Mouse (Mus musculus) heart, embryonic 11.5 days (tissue): Measurements from ENCODE around the gene Edn2. TPM values are rescaled to one million over a fixed set of nuclear protein-coding genes. Genes with fewer than 3 reads are reported as not detected.

Experiments
- ATAC-seq: fragments of 200-750 bp; cut with Nextera tagmentation; replicated peaks from 2 replicates; pipeline ENCODE4 v1.8.0; 2017; ENCODE audit warnings: moderate library complexity; ENCODE audit not compliant: insufficient number of reproducible peaks, low FRiP score, low TSS enrichment
- H3K27ac ChIP-seq: fragments of 300-500 bp; sonication (generic); 2 replicates; pipeline ENCODE4 v1.5.1; 2014; ENCODE audit warnings: mild to moderate bottlenecking, low read depth, low read length
- H3K27me3 ChIP-seq: fragments of 300-500 bp; sonication (generic); 2 replicates; pipeline ENCODE4 v1.6.1; 2014; ENCODE audit warnings: mild to moderate bottlenecking, low read length, mixed read lengths; ENCODE audit not compliant: control insufficient read depth, insufficient read depth
- H3K36me3 ChIP-seq: fragments of 300-500 bp; sonication (generic); 2 replicates; pipeline ENCODE4 v1.6.1; 2014; ENCODE audit warnings: mild to moderate bottlenecking, low read length, moderate library complexity, mixed read lengths; ENCODE audit not compliant: control insufficient read depth, insufficient read depth
- H3K4me1 ChIP-seq: fragments of 300-500 bp; sonication (generic); 2 replicates; pipeline ENCODE4 v1.6.1; 2014; ENCODE audit warnings: low read length; ENCODE audit not compliant: control insufficient read depth, insufficient read depth
- H3K4me2 ChIP-seq: fragments of 300-500 bp; sonication (generic); 2 replicates; pipeline ENCODE4 v1.6.1; 2014; ENCODE audit warnings: mild to moderate bottlenecking, moderate library complexity
- H3K4me3 ChIP-seq: fragments of 300-500 bp; sonication (generic); 2 replicates; pipeline ENCODE4 v1.5.1; 2014; ENCODE audit warnings: low read depth, low read length
- H3K9ac ChIP-seq: fragments of 300-500 bp; sonication (generic); 2 replicates; pipeline ENCODE4 v1.6.1; 2014; ENCODE audit warnings: mild to moderate bottlenecking, low read depth, low read length, moderate library complexity
- H3K9me3 ChIP-seq: fragments of 300-500 bp; sonication (generic); replicated peaks from 2 replicates; pipeline ENCODE4 v1.6.1; 2016; ENCODE audit warnings: low read length; ENCODE audit not compliant: control insufficient read depth
- WGBS: fragments of 180-500 bp; shearing (Covaris S2); extraction: QIAGEN DNeasy Blood & Tissue Kit; methylation state at CpG from one replicate; pipeline ENCODE4 v1.1.7; 2014; ENCODE audit not compliant: insufficient replicate concordance; 5-methylcytosine and 5-hydroxymethylcytosine counted together
- polyA plus RNA-seq: library from polyadenylated mRNA; unstranded; fragments of >200 nt; fragmentation: Nextera tagmentation; extraction: Ambion mirVana; gene quantifications from 2 replicates; pipeline ENCODE4 v1.2.1, GENCODE M21; 2014

Edn2 gene
- polyA plus RNA-seq, 1 experiment from 2014 or later: 0.87 TPM

DNA sequence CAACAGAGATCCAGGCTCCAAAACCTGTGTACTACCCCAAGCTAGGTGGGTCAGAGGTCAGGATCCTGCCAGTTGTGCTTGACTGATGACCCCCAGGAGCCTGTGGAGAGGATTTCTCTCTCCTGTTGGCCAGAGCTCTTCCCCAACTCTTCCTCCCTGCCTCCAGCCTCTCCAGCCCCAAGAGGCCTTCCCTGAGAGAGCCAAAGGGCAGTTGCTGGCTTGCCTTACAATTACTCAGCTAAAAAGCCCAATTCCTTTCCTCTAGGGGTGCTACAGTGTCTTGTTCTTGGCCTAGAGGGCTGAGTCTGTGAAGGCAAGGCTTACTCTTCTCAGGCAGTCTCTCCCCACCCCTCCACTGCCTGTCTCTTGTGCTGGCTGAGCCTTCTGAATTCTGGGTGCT, 34.0 kb downstream of the Edn2 start:
- Histone ChIP-seq H3K27ac (no peak overlapping the region), H3K4me3 (no peak overlapping the region), H3K27me3 (peaks cover 4% of the 10 kb centered on the region; the same call in 1 of the 2 replicates), H3K4me1 (peaks cover 7% of the 10 kb centered on the region; the same call in 1 of the 2 replicates), H3K9ac (no peak overlapping the region), H3K9me3 (no peaks in the 10 kb centered on the region), H3K36me3 (no peaks in the 10 kb centered on the region), H3K4me2 (no peak overlapping the region)
- ATAC-seq: no peak

DNA sequence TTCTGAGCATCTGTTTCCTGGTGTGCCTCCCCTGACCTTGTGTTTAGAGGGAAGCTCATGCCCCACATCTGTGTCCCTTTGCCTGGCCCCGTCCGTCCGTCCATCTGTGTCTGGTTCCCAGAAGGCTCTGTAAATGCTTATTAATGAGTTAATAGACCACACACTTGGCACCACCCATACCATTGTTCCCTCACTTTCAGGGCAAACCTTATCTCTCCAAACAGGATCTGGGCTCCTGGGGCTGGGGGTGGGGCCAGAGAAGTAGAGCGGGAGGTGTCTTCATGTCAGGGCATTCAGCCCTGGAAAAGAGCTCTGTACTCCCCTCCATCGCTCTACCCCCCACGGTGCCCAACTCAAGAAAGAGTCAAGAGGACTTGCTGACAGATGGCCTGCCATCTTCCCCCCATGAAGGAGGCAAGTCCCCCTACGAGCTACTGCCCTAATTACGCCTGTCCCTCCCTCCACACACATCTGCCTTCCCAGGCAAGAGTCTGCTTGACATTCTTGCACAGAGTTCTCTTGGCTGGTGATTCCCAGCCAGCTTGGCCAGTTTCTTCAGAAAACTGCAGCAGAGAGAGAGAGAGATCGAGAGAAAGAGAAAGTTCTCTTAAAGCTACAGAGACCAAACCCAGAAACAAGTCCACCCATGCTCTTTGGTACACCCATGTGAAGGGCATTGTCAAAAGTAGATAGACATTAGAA, 38.3 kb downstream of the Edn2 start:
- H3K36me3 ChIP-seq: no peaks in the 10 kb centered on the region
- peaks cover 13% of the 10 kb centered on the region for H3K4me1 ChIP-seq
- no peak overlapping the region for H3K4me2 ChIP-seq
- WGBS: 41% methylated on average over 9 of the region's 9 CpGs
- no peaks in the 10 kb centered on the region for H3K27me3 ChIP-seq
- no peak overlapping the region for H3K9ac ChIP-seq
- no peak for ATAC-seq
- no peaks in the 10 kb centered on the region for H3K9me3 ChIP-seq
- H3K27ac ChIP-seq: no peak overlapping the region
- no peak overlapping the region for H3K4me3 ChIP-seq

DNA sequence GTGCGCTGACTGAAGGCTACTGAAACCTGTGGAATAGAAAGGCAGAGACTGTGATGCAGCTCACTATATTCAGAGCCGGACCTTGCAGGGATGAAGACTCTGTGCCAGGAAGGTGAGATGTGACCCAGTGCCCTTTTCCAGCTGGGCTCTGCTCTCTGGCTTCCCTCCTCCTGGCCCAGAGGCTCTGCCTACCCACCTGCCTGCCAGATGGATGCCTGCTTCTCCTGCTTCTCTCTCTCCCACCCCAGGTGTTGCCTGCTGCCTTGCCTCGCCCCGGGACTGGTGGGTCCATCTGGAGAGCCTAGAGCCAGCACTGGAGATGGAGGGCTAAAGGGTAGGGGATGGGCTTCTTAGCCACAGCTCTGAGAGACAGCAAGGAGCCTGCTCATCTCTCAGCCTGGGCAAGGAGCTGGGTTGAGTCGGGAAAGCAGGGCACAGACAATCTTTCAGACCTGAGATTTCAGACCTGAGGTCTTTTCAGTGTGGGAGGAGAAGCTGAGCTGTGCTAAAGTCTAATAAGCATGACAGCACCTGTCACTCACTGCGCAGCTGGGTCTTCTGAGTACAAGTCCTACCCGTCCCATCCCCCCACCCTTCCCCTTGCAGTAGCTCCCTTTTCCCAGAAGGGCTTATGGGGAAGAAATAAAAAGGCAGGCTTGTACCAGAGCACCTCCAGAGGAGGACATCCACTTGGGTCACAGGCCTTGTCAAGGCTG, 39.7 kb downstream of the Edn2 start:
- peaks cover 18% of the 10 kb centered on the region for H3K4me1 ChIP-seq
- no peak overlapping the region for H3K9ac ChIP-seq
- H3K27me3 ChIP-seq: no peaks in the 10 kb centered on the region
- no peaks in the 10 kb centered on the region for H3K36me3 ChIP-seq
- no peak overlapping the region for H3K27ac ChIP-seq
- no peak overlapping the region for H3K4me3 ChIP-seq
- no peaks in the 10 kb centered on the region for H3K9me3 ChIP-seq
- 84% methylated on average over 7 of the region's 7 CpGs for WGBS
- ATAC-seq: no peak
- no peak overlapping the region for H3K4me2 ChIP-seq

DNA sequence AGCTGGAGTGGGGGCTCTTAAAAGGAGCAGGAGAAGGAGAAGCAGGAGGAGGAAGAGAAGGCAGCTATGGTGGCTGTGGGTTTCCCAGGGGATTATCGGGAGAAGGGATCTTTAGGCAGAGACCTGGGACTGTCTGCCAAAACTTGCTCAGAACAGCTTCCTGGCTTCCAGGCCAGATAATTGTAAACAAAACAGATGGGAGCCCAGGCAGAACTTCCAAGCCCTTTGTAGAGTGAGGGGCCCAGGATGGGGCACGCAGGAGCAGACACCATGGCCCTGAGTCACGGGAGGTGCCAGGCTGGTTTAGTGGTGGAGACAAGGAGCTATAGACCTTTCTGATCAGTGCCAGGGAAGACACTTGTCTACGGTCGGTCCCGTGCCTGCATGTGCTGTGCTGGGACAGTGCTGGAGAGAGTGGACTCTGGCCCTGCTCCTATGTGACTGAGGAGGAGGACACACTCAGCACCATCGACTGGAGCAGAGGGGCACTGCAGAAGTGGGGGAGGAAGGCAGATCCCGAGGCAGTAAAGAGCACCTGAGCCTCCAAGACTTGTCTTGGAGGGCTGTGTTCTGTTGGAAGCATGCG, 43.4 kb downstream of the Edn2 start:
- Histone ChIP-seq H3K4me3 (no peak overlapping the region), H3K9me3 (no peaks in the 10 kb centered on the region), H3K9ac (no peak overlapping the region), H3K36me3 (no peaks in the 10 kb centered on the region), H3K27me3 (no peaks in the 10 kb centered on the region), H3K27ac (no peak overlapping the region), H3K4me1 (peaks cover 11% of the 10 kb centered on the region), H3K4me2 (no peak overlapping the region)
- ATAC-seq: no peak
- WGBS: 50% methylated on average over 9 of the region's 9 CpGs

DNA sequence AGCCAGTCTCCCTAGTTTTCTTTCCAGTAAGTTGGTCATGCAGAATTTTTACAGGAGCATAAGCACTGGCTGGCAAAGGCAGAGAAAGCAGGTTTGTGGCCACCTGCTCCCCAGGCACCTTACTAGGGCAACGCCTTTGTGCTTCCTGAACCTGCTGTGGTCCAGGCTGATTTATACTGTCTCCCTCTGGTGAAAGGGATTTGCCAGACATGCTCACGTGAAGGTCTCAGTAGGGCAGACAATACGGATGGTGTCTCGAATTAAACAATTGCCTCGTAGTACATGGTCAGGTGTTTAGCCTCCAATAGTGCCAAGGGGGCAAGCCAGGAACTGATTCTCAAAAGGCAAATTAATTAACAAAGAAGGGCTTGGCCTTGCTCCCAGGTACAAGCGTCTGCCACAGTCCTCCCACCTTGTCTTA, 45.5 kb downstream of the Edn2 start:
- H3K36me3 ChIP-seq: no peaks in the 10 kb centered on the region
- H3K4me3 ChIP-seq: no peak overlapping the region
- no peak overlapping the region for H3K27ac ChIP-seq
- H3K4me1 ChIP-seq: peaks cover 10% of the 10 kb centered on the region
- H3K9ac ChIP-seq: no peak overlapping the region
- WGBS: 81% methylated on average over 6 of the region's 6 CpGs
- H3K4me2 ChIP-seq: no peak overlapping the region
- no peaks in the 10 kb centered on the region for H3K27me3 ChIP-seq
- H3K9me3 ChIP-seq: no peaks in the 10 kb centered on the region
- ATAC-seq: no peak

DNA sequence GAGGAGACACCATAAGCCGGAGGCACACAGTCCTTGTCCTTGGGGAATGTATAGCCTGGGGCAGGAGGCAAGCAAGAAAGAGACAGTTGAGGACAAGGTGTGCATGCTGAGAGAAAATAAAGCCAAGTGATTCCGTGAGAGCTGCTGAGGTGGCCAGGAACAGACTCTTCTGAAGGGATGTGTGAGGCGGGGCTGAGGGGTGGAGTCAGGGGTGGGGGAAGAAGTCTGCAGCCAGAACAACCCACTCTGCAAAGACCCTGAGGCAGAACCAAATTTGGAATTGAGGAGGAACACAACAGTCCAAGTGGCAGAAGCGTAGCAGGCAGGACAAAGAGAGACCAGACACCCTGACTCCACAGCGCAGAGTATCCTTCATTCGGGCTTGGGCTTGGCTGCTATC, 51.1 kb downstream of the Edn2 start:
- H3K9me3 ChIP-seq: no peaks in the 10 kb centered on the region
- H3K27ac ChIP-seq: no peak overlapping the region
- H3K4me1 ChIP-seq: peaks cover 6% of the 10 kb centered on the region; the same call in 1 of the 2 replicates
- H3K4me2 ChIP-seq: no peak overlapping the region
- H3K36me3 ChIP-seq: no peaks in the 10 kb centered on the region
- no peaks in the 10 kb centered on the region for H3K27me3 ChIP-seq
- H3K9ac ChIP-seq: no peak overlapping the region
- WGBS: 43% methylated on average over 6 of the region's 6 CpGs
- no peak for ATAC-seq
- H3K4me3 ChIP-seq: no peak overlapping the region

DNA sequence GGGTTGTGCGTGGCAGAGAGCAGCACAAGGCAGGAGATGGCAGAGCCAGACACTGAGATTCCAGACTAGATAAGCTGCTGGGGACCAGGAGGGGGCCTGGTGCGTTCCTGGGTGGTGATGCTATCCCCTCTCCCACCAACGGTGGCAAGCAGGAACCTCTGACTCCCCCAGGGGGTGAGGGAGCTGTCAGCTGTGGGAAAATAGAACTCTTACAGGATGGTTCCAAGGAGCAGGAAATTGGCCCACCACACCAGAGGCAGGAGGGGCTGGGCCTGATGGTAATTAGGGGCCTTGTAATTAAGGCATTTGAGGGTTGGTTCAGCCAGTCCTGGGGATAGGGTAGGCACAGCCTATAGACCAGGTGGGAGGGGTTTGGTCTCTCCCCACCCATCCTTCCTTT, 51.8 kb downstream of the Edn2 start:
- no peak for ATAC-seq

DNA sequence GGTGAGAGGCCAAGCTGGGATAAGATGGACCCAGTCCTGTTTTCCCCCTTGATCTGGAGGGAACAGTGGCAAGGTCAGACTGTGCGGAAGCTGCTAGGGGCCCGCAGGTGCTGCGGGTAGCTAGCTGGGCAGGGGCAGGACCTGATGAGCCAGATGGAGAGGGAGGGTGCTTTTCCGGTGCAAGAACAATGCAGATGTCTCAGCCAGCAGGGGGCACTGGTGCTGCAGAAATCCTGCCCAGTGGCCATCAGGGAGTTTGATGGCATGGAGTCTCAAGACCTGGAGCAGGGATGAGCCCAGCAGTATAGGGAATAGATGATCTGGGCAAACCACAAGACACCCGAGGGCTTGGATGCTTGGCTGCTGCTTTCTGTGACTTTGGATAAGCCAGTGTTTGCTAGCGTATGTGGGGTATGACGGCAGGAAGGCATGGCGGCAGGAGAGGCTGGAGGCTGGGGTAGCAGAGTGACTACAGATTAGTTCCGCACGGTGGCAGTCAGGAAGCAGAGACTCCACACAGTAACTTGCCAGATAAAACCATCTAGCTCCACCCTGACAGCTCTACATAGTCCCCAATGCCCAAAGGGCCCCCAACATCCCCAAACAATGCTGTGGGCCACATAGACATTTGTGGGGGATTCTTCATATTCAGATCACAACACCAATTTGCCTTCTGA, 55.0 kb downstream of the Edn2 start:
- Histone ChIP-seq H3K9me3 (no peaks in the 10 kb centered on the region), H3K36me3 (no peaks in the 10 kb centered on the region), H3K27me3 (peaks cover 2% of the 10 kb centered on the region; the same call in 1 of the 2 replicates), H3K4me2 (no peak overlapping the region), H3K4me3 (no peak overlapping the region), H3K9ac (no peak overlapping the region), H3K4me1 (peaks cover 6% of the 10 kb centered on the region; the same call in 1 of the 2 replicates), H3K27ac (no peak overlapping the region)
- 29% methylated on average over 10 of the region's 10 CpGs for WGBS
- no peak for ATAC-seq

More for the DNA sequence above, 51.8 kb downstream of the Edn2 start:
- H3K4me3 ChIP-seq: no peak overlapping the region
- 35% methylated on average over 3 of the region's 3 CpGs for WGBS
- H3K9ac ChIP-seq: no peak overlapping the region
- no peaks in the 10 kb centered on the region for H3K27me3 ChIP-seq
- peaks cover 6% of the 10 kb centered on the region; the same call in 1 of the 2 replicates for H3K4me1 ChIP-seq
- H3K27ac ChIP-seq: no peak overlapping the region
- no peak overlapping the region for H3K4me2 ChIP-seq
- no peaks in the 10 kb centered on the region for H3K9me3 ChIP-seq
- no peaks in the 10 kb centered on the region for H3K36me3 ChIP-seq
